Mouse (Mus musculus) 416B (cell line): ENCODE measurements around the gene Kcnk5.

Source experiments
- DNase-seq: peaks from one replicate; pipeline ENCODE4 v3.0.0; 2011; ENCODE audit warnings: low read depth

The Kcnk5 gene

GRCm38 (mm10) chr14:20201066-20201683 is 19.6 kb upstream of the Kcnk5 start:
- no peak for DNase-seq

GRCm38 (mm10) chr14:20193103-20193715 is 11.6 kb upstream of the Kcnk5 start:
- DNase-seq = no peak

GRCm38 (mm10) chr14:20191136-20191735 is 9.6 kb upstream of the Kcnk5 start:
- no peak for DNase-seq

GRCm38 (mm10) chr14:20189751-20190150 is 8.1 kb upstream of the Kcnk5 start:
- DNase-seq = no peak

GRCm38 (mm10) chr14:20185426-20185825 is 3.8 kb upstream of the Kcnk5 start:
- no peak for DNase-seq

- no peak for DNase-seq
These were observed 2.1 kb upstream of the Kcnk5 start for GRCm38 (mm10) chr14:20183701-20184100.

GRCm38 (mm10) chr14:20182596-20182995 is 987 bp upstream of the Kcnk5 start:
- no peak for DNase-seq

GRCm38 (mm10) chr14:20180751-20181162 is 852 bp downstream of the Kcnk5 start:
- DNase-seq = no peak

GRCm38 (mm10) chr14:20180304-20180703 is 1.3 kb downstream of the Kcnk5 start:
- DNase-seq = no peak

- no peak for DNase-seq
These were observed 1.8 kb downstream of the Kcnk5 start for GRCm38 (mm10) chr14:20179731-20180280.

GRCm38 (mm10) chr14:20179080-20179479 is 2.5 kb downstream of the Kcnk5 start:
- peak; percentile 6 for DNase-seq

- no peak for DNase-seq
These were observed 3.0 kb downstream of the Kcnk5 start for GRCm38 (mm10) chr14:20178593-20178992.

- no peak for DNase-seq
These were observed 4.0 kb downstream of the Kcnk5 start for GRCm38 (mm10) chr14:20177494-20178123.

GRCm38 (mm10) chr14:20175705-20176104 is 5.9 kb downstream of the Kcnk5 start:
- DNase-seq = no peak

- no peak for DNase-seq
These were observed 6.5 kb downstream of the Kcnk5 start for GRCm38 (mm10) chr14:20175114-20175513.

GRCm38 (mm10) chr14:20174696-20175095 is 6.9 kb downstream of the Kcnk5 start:
- DNase-seq = no peak

GRCm38 (mm10) chr14:20173873-20174490 is 7.6 kb downstream of the Kcnk5 start:
- no peak for DNase-seq

- DNase-seq = no peak
These were observed 8.7 kb downstream of the Kcnk5 start for GRCm38 (mm10) chr14:20172924-20173323.

- DNase-seq = no peak
These were observed 9.1 kb downstream of the Kcnk5 start for GRCm38 (mm10) chr14:20172509-20172908.

- no peak for DNase-seq
These were observed 9.8 kb downstream of the Kcnk5 start for GRCm38 (mm10) chr14:20171840-20172239.

GRCm38 (mm10) chr14:20169251-20169650 is 12.4 kb downstream of the Kcnk5 start:
- no peak for DNase-seq

- no peak for DNase-seq
These were observed 13.1 kb downstream of the Kcnk5 start for GRCm38 (mm10) chr14:20168478-20168877.
